Mouse (Mus musculus): ENCODE results near the gene Frzb.
"Not testable (repeated sequence)": the region's sequence is repeated elsewhere in the genome, so short reads cannot be mapped to it uniquely, and the experiment has no call there.

Frzb gene

DNA sequence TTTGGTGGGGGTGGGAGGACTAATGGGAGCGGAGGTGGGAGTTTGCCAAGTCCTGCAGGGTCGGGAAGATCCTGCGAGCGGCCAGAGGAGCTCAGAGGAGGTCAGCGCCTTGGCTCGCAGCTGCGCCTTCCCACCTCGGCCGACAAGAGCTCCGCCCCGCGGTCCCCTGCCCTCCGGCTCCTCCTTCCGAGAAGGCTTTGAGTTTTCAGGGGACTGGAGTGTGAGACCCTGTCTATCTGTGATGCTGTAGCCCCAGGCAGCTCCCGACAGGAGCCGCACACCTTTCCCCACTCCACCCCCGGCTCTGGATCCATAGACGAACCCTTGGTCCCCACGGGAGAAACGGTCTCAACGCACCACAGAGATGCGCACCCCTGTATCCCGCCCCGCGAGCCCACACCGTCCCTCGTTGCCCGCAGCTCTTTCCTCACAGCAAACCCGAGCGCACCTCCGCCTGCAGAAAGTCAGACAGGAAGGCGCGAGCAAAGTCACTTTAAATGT, at the start of gene Frzb:
Gene Frzb (minus strand): TSS at position 335 of the 501 bp plus-strand sequence.
- peaks cover 24% of the 10 kb centered on the region for H3K4me1 ChIP-seq (replicated peaks; ENCODE audit: low read depth, low read length)

GRCm38 (mm10) chr2:80495304-80495703, 47.9 kb upstream of the Frzb start:
- H3K27me3 ChIP-seq (ENCODE audit: insufficient read depth, low read length); H3K36me3 ChIP-seq (ENCODE audit: insufficient read depth, low read length); H3K9me3 ChIP-seq (ENCODE audit: low read length); H3K4me3 ChIP-seq (replicated peaks; ENCODE audit: low read length); H3K4me1 ChIP-seq (replicated peaks; ENCODE audit: low read depth, low read length): not testable (repeated sequence)

More for the DNA sequence above, at the start of gene Frzb:
- Histone ChIP-seq H3K36me3 (ENCODE audit: insufficient read depth, low read length) (no peaks in the 10 kb centered on the region), H3K27me3 (ENCODE audit: insufficient read depth, low read length) (peaks cover 52% of the 10 kb centered on the region), H3K4me3 (replicated peaks; ENCODE audit: low read length) (peak within 1 kb of the TSS; percentile 78), H3K9me3 (ENCODE audit: low read length) (no peaks in the 10 kb centered on the region)
- TF ChIP-seq NANOG (IDR thresholded peaks at IDR 0.05; ENCODE audit: borderline replicate concordance, low read length), result no peak
- TF ChIP-seq POU5F1 (IDR thresholded peaks at IDR 0.05; ENCODE audit: borderline replicate concordance, low read length), result no peak
- TF ChIP-seq CTCF (conservative IDR thresholded peaks at IDR 0.05; ENCODE audit: low read length), result no peak

DNA sequence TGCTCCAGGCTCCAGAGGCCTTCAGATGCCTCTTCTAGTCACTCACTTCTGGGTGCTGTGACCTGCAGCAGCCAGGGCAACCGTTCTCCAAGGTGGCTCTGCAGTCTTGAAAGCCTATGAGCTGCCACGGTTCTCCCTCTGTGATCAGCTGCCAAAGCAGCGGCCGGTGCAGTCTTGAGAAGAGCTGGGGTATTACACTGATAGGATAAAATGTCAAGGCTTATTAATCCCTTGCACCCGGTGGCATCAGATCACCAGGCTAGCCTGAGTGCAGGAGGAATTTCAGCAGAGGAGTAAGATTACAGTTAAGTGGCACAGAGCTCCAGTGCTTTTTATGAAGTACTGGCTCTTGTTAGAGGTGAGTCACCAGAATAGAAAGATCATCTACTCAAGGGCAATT, 39.4 kb upstream of the Frzb start:
- H3K4me1 ChIP-seq (replicated peaks; ENCODE audit: low read depth, low read length), result no peaks in the 10 kb centered on the region
- TF ChIP-seq NANOG (IDR thresholded peaks at IDR 0.05; ENCODE audit: borderline replicate concordance, low read length), result no peak
- no peak for TF ChIP-seq POU5F1 (IDR thresholded peaks at IDR 0.05; ENCODE audit: borderline replicate concordance, low read length)
- peaks cover 7% of the 10 kb centered on the region; the same call in 1 of the 2 replicates for H3K9me3 ChIP-seq (ENCODE audit: low read length)
- H3K27me3 ChIP-seq (ENCODE audit: insufficient read depth, low read length), result no peaks in the 10 kb centered on the region
- H3K4me3 ChIP-seq (replicated peaks; ENCODE audit: low read length), result no peak overlapping the region
- no peaks in the 10 kb centered on the region for H3K36me3 ChIP-seq (ENCODE audit: insufficient read depth, low read length)

- Histone ChIP-seq H3K4me3 (replicated peaks; ENCODE audit: low read length) (no peak overlapping the region), H3K27me3 (ENCODE audit: insufficient read depth, low read length) (no peaks in the 10 kb centered on the region), H3K4me1 (replicated peaks; ENCODE audit: low read depth, low read length) (no peaks in the 10 kb centered on the region), H3K9me3 (ENCODE audit: low read length) (peaks cover 7% of the 10 kb centered on the region; the same call in 1 of the 2 replicates), H3K36me3 (ENCODE audit: insufficient read depth, low read length) (no peaks in the 10 kb centered on the region)
- no peak for TF ChIP-seq CTCF (conservative IDR thresholded peaks at IDR 0.05; ENCODE audit: low read length)
- no peak for TF ChIP-seq NANOG (IDR thresholded peaks at IDR 0.05; ENCODE audit: borderline replicate concordance, low read length)
- TF ChIP-seq POU5F1 (IDR thresholded peaks at IDR 0.05; ENCODE audit: borderline replicate concordance, low read length), result no peak
These were observed 37.5 kb upstream of the Frzb start for GRCm38 (mm10) chr2:80484951-80485350.

- no peaks in the 10 kb centered on the region for H3K4me1 ChIP-seq (replicated peaks; ENCODE audit: low read depth, low read length)
- TF ChIP-seq CTCF (conservative IDR thresholded peaks at IDR 0.05; ENCODE audit: low read length) (no peak), POU5F1 (IDR thresholded peaks at IDR 0.05; ENCODE audit: borderline replicate concordance, low read length) (no peak), NANOG (IDR thresholded peaks at IDR 0.05; ENCODE audit: borderline replicate concordance, low read length) (no peak)
- no peaks in the 10 kb centered on the region for H3K27me3 ChIP-seq (ENCODE audit: insufficient read depth, low read length)
- no peaks in the 10 kb centered on the region for H3K36me3 ChIP-seq (ENCODE audit: insufficient read depth, low read length)
- no peak overlapping the region for H3K4me3 ChIP-seq (replicated peaks; ENCODE audit: low read length)
- no peaks in the 10 kb centered on the region for H3K9me3 ChIP-seq (ENCODE audit: low read length)
These were observed 28.4 kb upstream of the Frzb start for GRCm38 (mm10) chr2:80475831-80476230.

DNA sequence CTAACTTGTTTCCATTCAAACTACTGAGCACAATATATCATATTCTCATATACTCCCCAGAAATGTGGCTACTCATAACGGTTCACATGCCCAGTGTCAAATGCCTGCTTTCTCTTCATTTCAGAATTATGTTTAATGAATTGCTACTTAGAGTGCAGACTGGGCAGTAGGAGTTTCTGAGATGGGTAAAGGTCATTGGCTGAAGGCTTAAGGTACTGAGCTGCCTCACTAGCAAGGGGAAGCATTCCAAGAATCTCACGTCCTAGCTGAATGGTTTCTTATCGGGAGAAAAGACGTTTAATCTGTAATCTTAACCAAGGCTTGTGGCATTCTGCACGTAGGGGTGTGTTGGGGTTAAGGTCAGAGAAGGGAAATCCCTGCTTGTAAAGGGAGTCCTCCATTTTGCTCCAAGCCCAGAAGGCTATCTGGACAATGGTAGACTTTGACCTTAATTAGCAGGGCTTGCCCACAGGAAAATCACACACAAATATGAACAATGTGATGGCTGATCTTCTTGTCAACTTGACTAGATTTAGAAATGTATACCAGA, 26.9 kb upstream of the Frzb start:
- H3K4me3 ChIP-seq (replicated peaks; ENCODE audit: low read length), result no peak overlapping the region
- no peaks in the 10 kb centered on the region for H3K4me1 ChIP-seq (replicated peaks; ENCODE audit: low read depth, low read length)
- H3K36me3 ChIP-seq (ENCODE audit: insufficient read depth, low read length), result no peaks in the 10 kb centered on the region
- TF ChIP-seq CTCF (conservative IDR thresholded peaks at IDR 0.05; ENCODE audit: low read length) (no peak), POU5F1 (IDR thresholded peaks at IDR 0.05; ENCODE audit: borderline replicate concordance, low read length) (no peak), NANOG (IDR thresholded peaks at IDR 0.05; ENCODE audit: borderline replicate concordance, low read length) (no peak)
- H3K9me3 ChIP-seq (ENCODE audit: low read length), result no peaks in the 10 kb centered on the region
- no peaks in the 10 kb centered on the region for H3K27me3 ChIP-seq (ENCODE audit: insufficient read depth, low read length)

DNA sequence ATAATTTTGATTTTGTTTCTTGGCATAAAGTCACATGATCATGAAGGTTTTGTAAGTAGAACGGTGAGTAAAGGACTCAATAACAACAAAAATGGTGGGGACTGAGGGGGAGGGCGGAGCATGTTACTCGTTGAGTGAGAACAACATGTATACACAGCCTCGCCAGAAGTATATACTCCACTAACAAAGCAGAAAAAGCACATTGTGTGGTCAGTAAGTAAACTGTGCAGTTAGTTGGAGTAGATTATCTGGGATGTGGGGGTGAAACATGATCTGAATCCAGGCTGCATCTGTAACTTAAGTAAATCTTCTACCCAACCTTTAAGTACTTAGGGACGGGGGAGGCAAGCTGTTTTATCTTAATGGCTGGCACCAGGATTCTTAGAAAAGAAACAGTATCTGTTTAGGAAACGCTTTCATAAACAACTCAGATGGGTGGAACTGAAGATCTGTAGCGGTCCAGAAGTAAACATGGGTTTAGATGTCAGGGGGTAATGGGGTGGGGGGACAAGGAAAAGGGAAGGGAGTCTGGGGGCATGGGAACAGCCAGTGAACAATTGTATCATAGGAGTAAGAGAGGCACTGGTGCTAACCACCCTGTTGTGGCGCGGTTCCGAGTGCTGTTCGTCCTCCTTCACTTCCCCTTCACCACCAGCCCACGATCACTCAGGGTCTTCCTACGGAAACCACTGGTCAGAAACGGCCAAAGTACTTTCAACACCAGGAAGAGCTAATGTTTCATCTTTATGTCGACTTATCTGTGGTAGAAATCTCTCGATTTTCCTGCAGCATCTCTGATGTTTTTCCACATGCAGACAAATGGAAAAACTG, 18.8 kb upstream of the Frzb start:
- TF ChIP-seq CTCF (conservative IDR thresholded peaks at IDR 0.05; ENCODE audit: low read length) (no peak), POU5F1 (IDR thresholded peaks at IDR 0.05; ENCODE audit: borderline replicate concordance, low read length) (no peak)
- H3K9me3 ChIP-seq (ENCODE audit: low read length), result no peaks in the 10 kb centered on the region
- no peaks in the 10 kb centered on the region for H3K27me3 ChIP-seq (ENCODE audit: insufficient read depth, low read length)
- no peaks in the 10 kb centered on the region for H3K4me1 ChIP-seq (replicated peaks; ENCODE audit: low read depth, low read length)
- no peaks in the 10 kb centered on the region for H3K36me3 ChIP-seq (ENCODE audit: insufficient read depth, low read length)
- no peak overlapping the region for H3K4me3 ChIP-seq (replicated peaks; ENCODE audit: low read length)

DNA sequence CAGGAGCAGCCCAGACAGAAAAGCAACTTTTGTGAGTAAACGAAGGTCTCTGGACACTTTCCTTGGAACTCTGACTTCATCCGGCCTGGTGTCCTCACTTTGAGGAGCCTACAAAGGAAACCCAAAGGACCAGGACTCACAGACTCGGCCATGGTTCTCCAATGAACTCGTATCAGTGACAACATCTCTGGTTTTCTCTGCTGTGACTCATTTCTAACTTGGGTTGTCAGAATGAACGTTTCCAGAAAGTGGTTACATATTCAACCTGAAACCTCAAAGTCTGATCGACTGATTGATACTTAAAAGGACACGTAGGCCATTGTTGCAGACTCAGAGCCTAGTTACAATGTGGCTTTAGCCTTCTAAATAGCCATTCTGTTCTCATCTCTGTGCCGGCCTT, 14.4 kb upstream of the Frzb start:
- Histone ChIP-seq H3K9me3 (ENCODE audit: low read length) (peaks cover 1% of the 10 kb centered on the region; the same call in 1 of the 2 replicates), H3K36me3 (ENCODE audit: insufficient read depth, low read length) (no peaks in the 10 kb centered on the region), H3K4me1 (replicated peaks; ENCODE audit: low read depth, low read length) (no peaks in the 10 kb centered on the region), H3K27me3 (ENCODE audit: insufficient read depth, low read length) (peaks cover under 1% of the 10 kb centered on the region; the same call in 1 of the 2 replicates), H3K4me3 (replicated peaks; ENCODE audit: low read length) (no peak overlapping the region)
- TF ChIP-seq NANOG (IDR thresholded peaks at IDR 0.05; ENCODE audit: borderline replicate concordance, low read length), result no peak
- TF ChIP-seq POU5F1 (IDR thresholded peaks at IDR 0.05; ENCODE audit: borderline replicate concordance, low read length), result no peak
- no peak for TF ChIP-seq CTCF (conservative IDR thresholded peaks at IDR 0.05; ENCODE audit: low read length)

All from E14TG2a.4 (cell line).